18 mouse cellular contexts compared by ENCODE assay signal in the genomic region with DNA sequence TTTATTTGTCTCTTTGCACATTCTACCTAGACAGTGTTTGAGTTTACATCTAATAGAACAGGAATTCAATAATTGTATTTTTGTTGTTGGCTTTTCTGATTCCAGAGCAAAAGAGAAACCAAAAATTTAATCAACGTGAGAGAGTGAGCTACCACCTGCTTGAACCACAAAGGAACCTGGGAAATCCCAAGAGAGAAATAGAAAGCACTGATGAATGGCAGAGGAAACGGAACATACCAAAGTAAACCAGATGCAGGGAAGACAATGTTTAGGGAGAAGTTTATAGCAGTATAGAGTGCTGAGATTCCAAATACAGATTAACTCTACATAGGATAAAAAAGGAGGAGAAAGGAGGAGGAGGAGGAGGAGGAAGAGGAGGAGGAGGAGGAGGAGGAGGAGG.
"Had no signal": no experiment of that assay in that cellular context is flagged by ENCODE, and none has a peak within 500 bp of the region (broad histone marks: within the 10 kb centered on the region; RNA-seq: fewer than 3 reads in every experiment).

No protein-coding gene starts in this region.

- H3K36me3 ChIP-seq: midbrain, embryonic 12.5 days; midbrain, embryonic 15.5 days; neural tube, embryonic 12.5 days; neural tube, embryonic 15.5 days had no signal

- H3K4me2 ChIP-seq: lung, embryonic 14.5 days; midbrain, embryonic 12.5 days; midbrain, embryonic 15.5 days; neural tube, embryonic 12.5 days; neural tube, embryonic 15.5 days had no signal

- H3K27me3 ChIP-seq: midbrain, embryonic 12.5 days; midbrain, embryonic 15.5 days; neural tube, embryonic 12.5 days; neural tube, embryonic 15.5 days had no signal

- H3K4me3 ChIP-seq: left cerebral cortex, adult 2 months; midbrain, embryonic 12.5 days; midbrain, embryonic 15.5 days; neural tube, embryonic 12.5 days; neural tube, embryonic 15.5 days had no signal

- H3K27ac ChIP-seq: kidney, postnatal 0 days; left cerebral cortex, adult 2 months; liver, embryonic 14.5 days; macrophage; midbrain, embryonic 12.5 days; midbrain, embryonic 15.5 days; neural tube, embryonic 12.5 days; neural tube, embryonic 15.5 days had no signal

- H3K9ac ChIP-seq: liver, embryonic 14.5 days; liver, postnatal 0 days; lung, embryonic 14.5 days; midbrain, embryonic 12.5 days; midbrain, embryonic 15.5 days; neural tube, embryonic 12.5 days; neural tube, embryonic 15.5 days had no signal

- DNase-seq: kidney, postnatal 25 days; layer of hippocampus, postnatal 36 days; liver, postnatal 0 days; lung, embryonic 14.5 days; retina, postnatal 1 day; right cerebral cortex, postnatal 25 days; spleen, adult 18-20 months; thymus, adult 18-20 months; thymus, postnatal 36 days had no signal

- H3K4me1 ChIP-seq: midbrain, embryonic 12.5 days; midbrain, embryonic 15.5 days; neural tube, embryonic 12.5 days; neural tube, embryonic 15.5 days had no signal

- ATAC-seq: liver, postnatal 0 days; lung, postnatal 0 days; midbrain, embryonic 15.5 days had no signal

- H3K9me3 ChIP-seq: midbrain, embryonic 15.5 days; neural tube, embryonic 12.5 days; neural tube, embryonic 15.5 days had no signal
